Mouse (Mus musculus): ENCODE data around the gene Snx30.

The Snx30 gene

GRCm38 (mm10) chr4:59794116-59794515 lies 11.5 kb upstream of the Snx30 start:
- DNase-seq (ENCODE audit: low spot score), result no peak

GRCm38 (mm10) chr4:59795788-59796455 lies 9.7 kb upstream of the Snx30 start:
- no peak for DNase-seq (ENCODE audit: low spot score)

- no peak for DNase-seq (ENCODE audit: low spot score)
Observed at GRCm38 (mm10) chr4:59800181-59800580, 5.5 kb upstream of the Snx30 start.

GRCm38 (mm10) chr4:59801489-59801888 lies 4.2 kb upstream of the Snx30 start, which contains the start of gene Inip:
Inip (minus strand) TSS chr4:59801589.
- no peak for DNase-seq (ENCODE audit: low spot score)

- no peak for DNase-seq (ENCODE audit: low spot score)
Observed at GRCm38 (mm10) chr4:59802107-59802506, 3.5 kb upstream of the Snx30 start.

GRCm38 (mm10) chr4:59802792-59803191 lies 2.8 kb upstream of the Snx30 start:
- DNase-seq (ENCODE audit: low spot score), result no peak

GRCm38 (mm10) chr4:59803358-59803757 lies 2.3 kb upstream of the Snx30 start:
- DNase-seq (ENCODE audit: low spot score), result no peak

GRCm38 (mm10) chr4:59804754-59805153 lies 886 bp upstream of the Snx30 start:
- DNase-seq (ENCODE audit: low spot score), result no peak

GRCm38 (mm10) chr4:59805968-59806878 lies 583 bp downstream of the Snx30 start:
- no peak for DNase-seq (ENCODE audit: low spot score)

GRCm38 (mm10) chr4:59806879-59807195 lies 1.2 kb downstream of the Snx30 start:
- DNase-seq (ENCODE audit: low spot score), result no peak

GRCm38 (mm10) chr4:59807521-59807920 lies 1.9 kb downstream of the Snx30 start:
- no peak for DNase-seq (ENCODE audit: low spot score)

GRCm38 (mm10) chr4:59808396-59808795 lies 2.8 kb downstream of the Snx30 start:
- no peak for DNase-seq (ENCODE audit: low spot score)

GRCm38 (mm10) chr4:59814094-59814493 lies 8.5 kb downstream of the Snx30 start:
- DNase-seq (ENCODE audit: low spot score), result no peak

- no peak for DNase-seq (ENCODE audit: low spot score)
Observed at GRCm38 (mm10) chr4:59815121-59815810, 9.6 kb downstream of the Snx30 start.

- no peak for DNase-seq (ENCODE audit: low spot score)
Observed at GRCm38 (mm10) chr4:59816016-59816415, 10.4 kb downstream of the Snx30 start.

- DNase-seq (ENCODE audit: low spot score), result no peak
Observed at GRCm38 (mm10) chr4:59816477-59816876, 10.8 kb downstream of the Snx30 start.

- no peak for DNase-seq (ENCODE audit: low spot score)
Observed at GRCm38 (mm10) chr4:59817790-59818189, 12.2 kb downstream of the Snx30 start.

GRCm38 (mm10) chr4:59818498-59818897 lies 12.9 kb downstream of the Snx30 start:
- no peak for DNase-seq (ENCODE audit: low spot score)

GRCm38 (mm10) chr4:59819054-59819472 lies 13.4 kb downstream of the Snx30 start:
- no peak for DNase-seq (ENCODE audit: low spot score)

GRCm38 (mm10) chr4:59819477-59820022 lies 13.9 kb downstream of the Snx30 start:
- no peak for DNase-seq (ENCODE audit: low spot score)

- no peak for DNase-seq (ENCODE audit: low spot score)
Observed at GRCm38 (mm10) chr4:59821516-59821915, 15.9 kb downstream of the Snx30 start.

- no peak for DNase-seq (ENCODE audit: low spot score)
Observed at GRCm38 (mm10) chr4:59822119-59822518, 16.5 kb downstream of the Snx30 start.

Measured in ovary, postnatal 14 days (tissue).